Mouse (Mus musculus): ENCODE measurements around the gene Clec18a. TPM values are rescaled to one million over a fixed set of nuclear protein-coding genes. Genes with fewer than 3 reads are reported as not detected.
"Not testable (repeated sequence)": the region's sequence is repeated elsewhere in the genome, so short reads cannot be mapped to it uniquely, and the experiment has no call there.

The Clec18a gene
- polyA plus RNA-seq (2016; fragmentation: Nextera tagmentation; extraction: Ambion mirVana) = 1.1 TPM in 2 replicates

DNA sequence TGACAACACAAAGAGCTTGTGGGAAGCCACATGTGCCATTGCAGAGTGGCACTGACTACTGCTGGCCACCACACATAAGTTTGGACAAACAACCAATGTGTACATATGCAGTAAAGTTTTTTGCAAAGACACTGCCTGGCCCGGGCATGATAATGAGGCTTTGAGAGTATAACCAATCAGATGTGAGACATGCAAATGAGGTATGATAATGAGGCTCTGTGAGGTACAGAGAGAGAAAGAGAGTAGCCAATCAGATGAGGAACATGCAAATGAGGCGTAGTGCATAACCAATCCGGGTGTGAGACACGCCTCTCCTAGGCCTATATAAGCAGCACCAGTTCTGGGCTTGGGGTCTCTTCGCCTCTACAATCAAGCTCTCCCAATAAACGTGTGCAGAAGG, at the start of gene Clec18a:
Gene Clec18a, minus strand, starts transcription at position 101 of the 400 bp plus-strand sequence.
- H3K9me3 ChIP-seq (replicated peaks); H3K27me3 ChIP-seq; H3K9ac ChIP-seq; H3K36me3 ChIP-seq; H3K27ac ChIP-seq; H3K4me2 ChIP-seq (replicated peaks); ATAC-seq (ENCODE audit: low FRiP score); H3K4me3 ChIP-seq: not testable (repeated sequence)
- 93% methylated on average over 5 of the region's 6 CpGs for WGBS
- peaks cover 13% of the 10 kb centered on the region for H3K4me1 ChIP-seq

DNA sequence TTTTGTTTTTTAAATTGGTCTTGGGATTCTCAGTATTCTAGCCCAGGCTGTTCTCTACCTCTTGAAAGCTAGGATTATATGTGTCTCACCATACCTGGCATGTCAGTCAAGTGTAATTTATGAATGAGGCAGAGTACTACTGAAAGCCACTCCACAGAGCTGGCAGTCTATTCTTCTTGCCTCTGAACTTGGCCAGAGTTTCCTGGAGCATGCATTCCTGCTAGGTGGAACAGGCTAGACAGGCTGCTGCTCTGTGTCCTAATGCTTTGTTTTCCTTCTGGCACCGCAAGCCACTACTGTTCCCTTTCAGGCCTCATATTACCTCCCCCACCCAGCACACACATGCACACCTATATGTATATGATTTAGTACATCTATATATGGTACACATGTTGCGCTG, 38.5 kb upstream of the Clec18a start:
- Histone ChIP-seq H3K36me3 (peaks cover 70% of the 10 kb centered on the region), H3K27me3 (no peaks in the 10 kb centered on the region), H3K9ac (no peak overlapping the region), H3K4me2 (replicated peaks) (no peak overlapping the region), H3K27ac (no peak overlapping the region), H3K4me3 (no peak overlapping the region), H3K4me1 (no peaks in the 10 kb centered on the region), H3K9me3 (replicated peaks) (no peaks in the 10 kb centered on the region)
- WGBS = 96% methylated on average over 2 of the region's 2 CpGs
- ATAC-seq (ENCODE audit: low FRiP score) = no peak

DNA sequence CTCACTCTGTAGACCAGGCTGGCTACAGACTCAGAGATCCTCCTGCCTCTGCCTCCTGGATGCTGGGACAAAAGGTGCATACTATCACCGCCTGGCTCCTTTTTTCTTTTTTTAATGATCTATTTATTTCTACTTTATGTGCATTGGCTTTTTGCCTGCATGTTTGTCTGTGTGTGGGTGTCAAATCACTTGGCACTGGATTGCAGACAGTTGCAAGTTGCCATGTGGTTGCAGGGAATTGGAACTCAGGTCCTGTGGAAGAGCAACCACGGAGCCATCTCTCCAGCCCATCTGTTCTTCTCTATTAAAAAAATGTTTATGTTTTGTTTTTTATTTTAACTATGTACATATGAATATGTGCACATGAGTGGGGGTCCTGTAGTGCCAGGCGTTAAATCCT, 27.3 kb upstream of the Clec18a start:
- H3K36me3 ChIP-seq = peaks cover 85% of the 10 kb centered on the region

DNA sequence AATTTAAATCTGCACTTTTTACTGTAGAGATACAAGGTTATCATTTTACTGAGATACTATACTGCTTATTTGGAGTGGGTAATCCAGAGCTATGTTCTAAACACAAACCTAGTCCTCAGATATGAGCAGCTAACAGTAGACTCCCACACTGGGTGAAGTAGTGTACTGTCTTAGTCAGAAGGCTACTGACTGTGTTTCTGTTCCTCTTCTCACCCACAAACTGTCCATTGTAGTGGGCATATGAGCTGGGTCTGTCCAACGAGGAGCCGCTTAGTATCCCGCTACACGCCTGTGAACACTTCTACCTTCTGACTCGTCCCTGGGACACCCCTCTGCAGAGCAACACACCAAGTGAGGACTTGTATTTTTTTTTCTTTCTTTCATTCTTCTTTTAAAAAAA, 22.7 kb upstream of the Clec18a start:
- Histone ChIP-seq H3K4me3 (no peak overlapping the region), H3K4me1 (no peaks in the 10 kb centered on the region), H3K36me3 (peaks cover 52% of the 10 kb centered on the region), H3K4me2 (replicated peaks) (no peak overlapping the region), H3K9me3 (replicated peaks) (no peaks in the 10 kb centered on the region), H3K27ac (no peak overlapping the region), H3K27me3 (no peaks in the 10 kb centered on the region), H3K9ac (no peak overlapping the region)
- ATAC-seq (ENCODE audit: low FRiP score) = no peak
- WGBS = 93% methylated on average over 5 of the region's 5 CpGs

More for the DNA sequence above, 27.3 kb upstream of the Clec18a start:
- no peak overlapping the region for H3K9ac ChIP-seq
- WGBS = 96% methylated on average over 3 of the region's 3 CpGs
- ATAC-seq (ENCODE audit: low FRiP score) = no peak
- no peak overlapping the region for H3K27ac ChIP-seq
- no peaks in the 10 kb centered on the region for H3K4me1 ChIP-seq
- H3K9me3 ChIP-seq (replicated peaks) = no peaks in the 10 kb centered on the region
- H3K4me3 ChIP-seq = no peak overlapping the region
- no peak overlapping the region for H3K4me2 ChIP-seq (replicated peaks)
- no peaks in the 10 kb centered on the region for H3K27me3 ChIP-seq

DNA sequence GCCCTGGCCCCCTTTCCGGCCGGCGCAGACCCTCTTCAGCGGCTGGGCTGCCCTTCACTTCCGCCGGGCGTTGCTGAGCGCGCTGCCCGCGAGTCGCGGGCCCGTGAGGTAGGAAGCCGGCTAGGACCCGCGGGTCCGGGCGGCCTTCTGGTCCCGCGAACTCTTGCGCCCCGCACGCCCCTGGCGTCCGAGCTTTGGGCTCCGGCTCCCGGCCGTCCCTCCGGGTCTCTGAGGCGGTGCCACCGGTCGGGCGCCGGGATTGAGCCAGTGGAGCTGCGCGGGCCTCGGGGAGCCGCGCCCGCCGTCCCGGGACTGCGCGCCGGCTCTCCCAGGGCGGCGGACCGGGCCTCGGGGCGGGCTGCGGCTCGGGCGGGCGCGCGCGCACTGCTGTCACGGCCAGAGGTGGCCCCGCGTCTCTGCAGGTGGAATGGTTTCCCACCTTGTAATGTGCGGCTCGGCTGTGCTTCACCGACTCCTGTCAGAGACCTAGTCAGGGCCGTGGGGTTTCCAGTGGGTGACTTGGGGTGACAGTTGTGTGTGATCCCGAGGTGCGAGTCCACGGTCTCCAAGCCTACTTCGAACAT, 2.6 kb upstream of the Clec18a start:
- H3K4me1 ChIP-seq = peaks cover 13% of the 10 kb centered on the region
- H3K9me3 ChIP-seq (replicated peaks); H3K36me3 ChIP-seq; ATAC-seq (ENCODE audit: low FRiP score); H3K27me3 ChIP-seq: not testable (repeated sequence)
- H3K4me3 ChIP-seq = peak overlapping the region; percentile 59
- WGBS = under 1% methylated on average over 52 of the region's 69 CpGs
- peak overlapping the region; percentile 76 for H3K9ac ChIP-seq
- H3K4me2 ChIP-seq (replicated peaks) = peak overlapping the region; percentile 69
- peak overlapping the region; percentile 48 for H3K27ac ChIP-seq

DNA sequence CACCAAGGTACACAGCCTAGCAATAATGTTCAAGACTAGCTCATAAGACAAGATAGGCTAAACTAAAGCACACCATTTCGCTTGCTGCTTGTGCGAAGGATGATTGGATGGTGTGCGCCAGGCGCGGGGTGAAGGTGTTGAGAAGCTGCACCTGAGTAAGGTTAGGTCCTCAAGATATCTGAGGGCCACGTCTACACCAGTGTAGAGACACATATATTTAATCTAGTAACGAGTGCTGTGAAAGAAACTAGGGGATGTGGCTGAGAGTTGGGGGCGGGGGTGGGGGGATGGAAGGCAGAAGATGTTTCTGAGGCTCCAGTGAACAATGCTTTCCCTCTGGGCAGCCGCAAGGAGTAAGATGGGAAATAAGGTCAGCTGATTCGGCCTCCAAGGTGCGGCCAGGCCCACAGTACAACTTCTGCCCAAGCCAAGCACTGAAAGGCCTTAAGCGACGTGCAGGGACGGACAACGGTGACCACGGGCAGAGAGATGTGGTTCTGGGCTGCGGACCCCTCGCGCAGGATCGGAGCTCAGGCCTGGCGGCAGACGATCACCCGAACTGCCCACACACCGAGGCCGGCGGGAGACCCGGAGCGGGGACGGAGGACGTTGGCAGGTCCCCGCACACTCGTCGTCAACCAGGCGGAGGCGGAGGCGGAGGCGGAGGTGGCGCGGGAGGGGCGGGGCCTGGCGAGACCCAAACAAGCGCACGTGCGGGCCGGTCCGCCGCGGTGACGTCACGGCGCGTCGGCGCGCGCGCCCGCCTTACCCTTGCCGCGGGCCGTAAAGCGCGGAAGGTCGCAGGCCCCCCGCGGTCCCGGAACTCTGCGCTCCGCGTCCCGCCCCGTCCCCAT, 1.9 kb upstream of the Clec18a start, which contains the start of gene Pdpr:
Gene Pdpr, plus strand, starts transcription at position 766 of the 854 bp plus-strand sequence.
- Histone ChIP-seq H3K4me2 (replicated peaks) (peak within 1 kb of the TSS; percentile 69), H3K36me3 (no peaks in the 10 kb centered on the region), H3K4me3 (peak within 1 kb of the TSS; percentile 59), H3K27ac (peak within 1 kb of the TSS; percentile 67), H3K9ac (peak within 1 kb of the TSS; percentile 76), H3K9me3 (replicated peaks) (no peaks in the 10 kb centered on the region), H3K4me1 (peaks cover 13% of the 10 kb centered on the region), H3K27me3 (no peaks in the 10 kb centered on the region)
- 6% methylated on average over 54 of the region's 72 CpGs for WGBS
- peak; percentile 94 for ATAC-seq (ENCODE audit: low FRiP score)

DNA sequence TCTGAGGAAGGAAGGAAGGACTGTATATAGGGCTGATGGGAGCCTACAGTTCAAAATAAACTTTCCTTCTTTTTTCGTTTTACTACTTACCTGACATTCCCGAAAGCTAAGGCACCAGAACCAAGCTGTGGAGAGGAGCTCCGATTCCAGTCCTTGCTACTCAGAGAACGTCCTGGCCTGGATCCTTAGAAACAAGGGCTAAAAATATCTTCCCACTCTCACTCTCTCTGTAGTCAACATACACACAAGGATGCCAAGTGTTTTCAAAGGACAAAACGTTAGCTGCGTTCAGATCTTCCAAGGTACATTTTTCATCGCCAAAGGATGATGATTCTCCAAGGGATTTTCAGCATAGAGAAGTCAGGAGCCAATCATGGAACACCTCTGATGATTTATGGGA, 520 bp downstream of the Clec18a start:
- WGBS = 80% methylated on average over 7 of the region's 7 CpGs
- Histone ChIP-seq H3K27me3 (no peaks in the 10 kb centered on the region), H3K4me3 (no peak overlapping the region), H3K9ac (no peak overlapping the region), H3K36me3 (no peaks in the 10 kb centered on the region), H3K27ac (no peak overlapping the region), H3K4me1 (peaks cover 13% of the 10 kb centered on the region), H3K4me2 (replicated peaks) (no peak overlapping the region), H3K9me3 (replicated peaks) (no peaks in the 10 kb centered on the region)
- ATAC-seq (ENCODE audit: low FRiP score) = no peak

DNA sequence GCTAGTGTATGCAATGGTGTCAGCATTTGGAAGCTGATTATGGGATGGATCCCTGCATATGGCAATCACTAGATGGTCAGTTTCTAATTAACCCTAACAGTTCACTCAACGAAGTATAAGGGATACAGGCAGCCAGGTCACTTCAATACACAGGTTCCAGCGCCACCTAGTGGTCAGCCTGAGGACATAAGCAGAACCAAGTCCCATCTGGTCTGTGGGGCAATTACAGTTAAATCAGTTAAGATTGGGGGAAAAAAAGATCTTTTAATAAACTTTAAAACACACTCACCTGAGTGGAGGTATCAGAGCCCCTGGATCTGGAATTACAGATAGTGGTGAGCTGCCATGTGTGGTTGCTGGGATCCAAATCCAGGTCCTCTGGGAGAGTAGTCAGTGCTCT, 2.1 kb downstream of the Clec18a start:
- WGBS = 0% methylated on average over 2 of the region's 2 CpGs
- Histone ChIP-seq H3K9ac (no peak overlapping the region), H3K4me2 (replicated peaks) (no peak overlapping the region), H3K27me3 (no peaks in the 10 kb centered on the region), H3K36me3 (no peaks in the 10 kb centered on the region), H3K27ac (no peak overlapping the region), H3K4me1 (peaks cover 6% of the 10 kb centered on the region; the same call in 1 of the 2 replicates), H3K9me3 (replicated peaks) (no peaks in the 10 kb centered on the region), H3K4me3 (no peak overlapping the region)
- ATAC-seq (ENCODE audit: low FRiP score) = no peak

DNA sequence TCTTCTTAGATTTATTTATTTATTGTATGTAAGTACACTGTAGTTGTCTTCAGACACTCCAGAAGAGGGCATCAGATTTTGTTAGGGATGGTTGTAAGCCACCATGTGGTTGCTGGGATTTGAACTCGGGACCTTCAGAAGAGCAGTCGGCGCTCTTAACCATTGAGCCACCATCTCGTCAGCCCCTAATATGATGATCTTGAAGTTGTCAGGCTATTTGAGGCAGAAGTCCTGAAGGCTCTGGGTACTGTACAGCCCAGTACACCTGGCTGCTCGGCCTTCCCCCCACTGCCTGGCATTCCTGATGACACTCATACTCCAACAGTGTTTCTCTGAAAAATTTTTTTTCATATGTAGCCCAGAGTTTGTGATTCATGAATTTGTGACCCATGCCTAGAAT, 8.3 kb downstream of the Clec18a start:
- H3K4me1 ChIP-seq = peaks cover 19% of the 10 kb centered on the region
- WGBS = 94% methylated on average over 5 of the region's 5 CpGs
- H3K27ac ChIP-seq; H3K4me3 ChIP-seq; H3K9me3 ChIP-seq (replicated peaks); H3K9ac ChIP-seq; H3K4me2 ChIP-seq (replicated peaks); H3K27me3 ChIP-seq; H3K36me3 ChIP-seq; ATAC-seq (ENCODE audit: low FRiP score): not testable (repeated sequence)

DNA sequence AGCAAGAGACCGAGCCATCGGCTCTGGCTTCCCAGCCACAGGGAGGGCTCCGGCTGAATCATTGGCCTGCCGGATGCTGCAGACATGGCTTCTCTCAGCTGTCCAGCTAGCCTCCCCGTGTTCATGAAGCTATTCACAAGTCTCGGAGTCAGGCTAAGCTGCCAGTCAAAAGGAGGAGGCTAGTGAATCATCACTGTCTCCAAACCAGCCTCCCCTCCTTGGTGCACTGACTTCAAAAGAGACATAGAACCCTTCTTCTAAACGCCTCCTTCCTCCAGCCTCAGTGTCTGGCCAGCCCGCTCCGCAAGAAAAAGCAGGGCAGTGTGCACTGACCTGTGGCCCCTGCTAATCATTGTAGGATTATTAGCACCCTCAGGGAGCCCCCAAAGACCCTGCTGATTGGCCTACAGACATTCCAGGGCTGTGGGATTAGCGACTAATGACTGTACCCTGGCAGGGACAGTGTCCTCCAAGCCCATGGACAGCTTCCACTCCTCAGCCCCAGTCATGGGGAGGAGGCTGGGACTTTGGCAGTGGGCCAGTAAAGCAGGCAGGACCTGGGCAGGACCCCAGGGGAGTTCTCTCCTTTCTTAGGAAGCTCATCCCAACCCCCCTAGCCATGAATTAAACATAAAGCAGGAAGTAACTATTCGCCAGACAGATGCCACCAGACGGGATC, 10.5 kb downstream of the Clec18a start:
- no peak overlapping the region for H3K4me2 ChIP-seq (replicated peaks)
- H3K9ac ChIP-seq = peak overlapping the region; percentile 18; the same call in 1 of the 2 replicates
- H3K27ac ChIP-seq = peak overlapping the region; percentile 26; the same call in 1 of the 2 replicates
- H3K4me3 ChIP-seq = no peak overlapping the region; the same call in 1 of the 2 replicates
- no peaks in the 10 kb centered on the region for H3K36me3 ChIP-seq
- ATAC-seq (ENCODE audit: low FRiP score) = peak; percentile 58; the same call in 1 of the 2 replicates
- H3K27me3 ChIP-seq = no peaks in the 10 kb centered on the region
- WGBS = 52% methylated on average over 12 of the region's 12 CpGs
- H3K4me1 ChIP-seq = peaks cover 19% of the 10 kb centered on the region
- H3K9me3 ChIP-seq (replicated peaks) = no peaks in the 10 kb centered on the region

DNA sequence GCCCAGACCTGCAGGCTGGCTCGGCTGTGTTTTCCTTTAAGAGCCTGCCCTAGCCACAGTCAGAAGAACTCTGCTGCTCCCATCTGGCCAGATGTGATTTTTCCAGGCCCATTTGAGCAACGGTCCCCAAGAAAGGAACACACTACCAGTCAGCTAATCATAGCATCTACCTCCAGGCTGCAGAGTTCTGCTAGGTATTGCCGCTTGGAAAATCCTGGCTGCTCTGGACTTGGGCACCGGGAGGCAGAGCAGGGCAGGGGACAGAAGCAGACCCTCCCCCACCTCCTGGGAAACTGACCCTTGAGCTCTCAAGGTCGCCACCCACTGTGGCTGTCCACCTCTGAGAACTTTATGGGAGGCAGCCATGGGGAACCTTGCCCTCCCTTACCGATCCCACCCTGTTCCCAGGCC, 12.4 kb downstream of the Clec18a start:
- H3K36me3 ChIP-seq = no peaks in the 10 kb centered on the region
- no peak for ATAC-seq (ENCODE audit: low FRiP score)
- H3K27me3 ChIP-seq = no peaks in the 10 kb centered on the region
- H3K9ac ChIP-seq = peak overlapping the region; percentile 5; the same call in 1 of the 2 replicates
- WGBS = 37% methylated on average over 6 of the region's 6 CpGs
- H3K4me3 ChIP-seq = no peak overlapping the region
- H3K4me1 ChIP-seq = peaks cover 19% of the 10 kb centered on the region
- no peaks in the 10 kb centered on the region for H3K9me3 ChIP-seq (replicated peaks)
- no peak overlapping the region for H3K4me2 ChIP-seq (replicated peaks)
- H3K27ac ChIP-seq = no peak overlapping the region

DNA sequence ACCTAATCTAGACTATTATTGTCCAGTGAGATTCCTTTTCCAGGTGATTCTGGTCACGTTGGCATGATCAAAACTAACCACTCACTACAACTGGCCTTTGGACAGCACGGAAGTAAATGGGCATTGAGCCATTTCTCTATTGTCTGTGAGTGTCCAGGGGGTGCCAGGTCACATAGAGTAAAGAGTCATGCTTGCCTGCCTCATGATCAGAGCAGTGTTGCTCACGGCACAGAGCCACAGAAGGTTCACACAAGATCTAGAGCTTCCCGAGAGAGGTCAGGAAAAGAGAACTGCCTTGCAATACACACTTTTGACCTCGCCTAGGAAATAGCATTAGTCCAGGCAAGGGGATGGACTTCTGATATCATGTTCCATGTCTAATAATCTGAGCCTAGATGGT, 12.8 kb downstream of the Clec18a start:
- ATAC-seq (ENCODE audit: low FRiP score) = no peak
- WGBS = 62% methylated on average over 5 of the region's 5 CpGs
- H3K4me2 ChIP-seq (replicated peaks) = no peak overlapping the region
- peaks cover 19% of the 10 kb centered on the region for H3K4me1 ChIP-seq
- H3K9ac ChIP-seq = no peak overlapping the region
- H3K36me3 ChIP-seq = no peaks in the 10 kb centered on the region
- H3K4me3 ChIP-seq = no peak overlapping the region
- no peaks in the 10 kb centered on the region for H3K27me3 ChIP-seq
- no peak overlapping the region for H3K27ac ChIP-seq
- H3K9me3 ChIP-seq (replicated peaks) = no peaks in the 10 kb centered on the region

All from hindbrain, embryonic 12.5 days (tissue).